Mouse (Mus musculus) kidney, adult 2 months (tissue): ENCODE results near the gene Mrps12.

Experiments used
- CTCF ChIP-seq: fragments of 200-500 bp; conservative IDR thresholded peaks from 2 replicates; pipeline ENCODE4 v1.5.1; 2011; ENCODE audit warnings: low read depth, mild to moderate bottlenecking, control low read depth, low read length, moderate library complexity, mixed read lengths; ENCODE audit not compliant: insufficient read depth, insufficient read length
- POLR2A ChIP-seq: fragments of 200-500 bp; IDR thresholded peaks from one replicate; pipeline ENCODE4 v1.6.1; 2011; ENCODE audit warnings: low read depth, low read length, control low read depth

- no peak for TF ChIP-seq CTCF
- TF ChIP-seq POLR2A, result no peak
These were observed 27.9 kb upstream of the Mrps12 start for GRCm38 (mm10) chr7:28769414-28769958.
